Mouse (Mus musculus) c-Kit-positive CD71-positive TER-119-negative erythroid progenitor cells, embryonic 14.5 days (primary cell): ENCODE results near the gene Epb42.
"Not testable (repeated sequence)": the region's sequence is repeated elsewhere in the genome, so short reads cannot be mapped to it uniquely, and the experiment has no call there.

Experiments
- DNase-seq: peaks from one replicate; pipeline ENCODE4 v3.0.0-alpha.2; 2013; ENCODE audit warnings: low read depth

Gene Epb42

DNA sequence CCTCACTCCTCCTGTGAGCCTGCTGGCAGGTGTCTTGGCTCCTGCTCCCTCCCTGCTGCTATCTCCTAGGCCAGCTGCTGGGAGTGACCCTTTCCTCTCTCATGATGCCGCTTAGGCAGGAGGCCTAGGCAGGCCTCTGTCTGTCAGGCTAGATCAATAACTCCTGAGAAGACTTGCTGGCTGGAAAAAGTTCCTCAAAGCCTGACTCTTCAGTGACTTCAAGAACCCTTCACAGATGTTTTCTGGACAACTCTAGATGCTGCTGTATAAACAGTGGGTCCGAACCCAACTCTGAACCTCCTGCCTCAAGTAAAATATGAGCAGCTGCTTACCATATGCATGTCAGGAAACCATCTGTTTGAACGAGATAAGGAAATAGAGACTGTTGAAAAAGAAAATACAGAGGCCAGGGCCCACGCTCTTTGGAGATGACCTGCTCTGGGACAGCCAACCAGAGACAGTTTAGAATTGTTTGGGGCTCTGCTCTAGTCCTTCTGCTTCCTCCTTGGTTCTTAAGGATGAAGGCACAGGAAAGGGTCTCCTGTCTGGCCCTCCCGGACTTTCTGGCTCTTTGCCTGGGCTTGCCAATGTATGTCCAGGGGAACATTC, at the start of gene Epb42:
Epb42 (minus strand) TSS at position 340 of the 609 bp plus-strand sequence.
- peak; percentile 84 for DNase-seq

DNA sequence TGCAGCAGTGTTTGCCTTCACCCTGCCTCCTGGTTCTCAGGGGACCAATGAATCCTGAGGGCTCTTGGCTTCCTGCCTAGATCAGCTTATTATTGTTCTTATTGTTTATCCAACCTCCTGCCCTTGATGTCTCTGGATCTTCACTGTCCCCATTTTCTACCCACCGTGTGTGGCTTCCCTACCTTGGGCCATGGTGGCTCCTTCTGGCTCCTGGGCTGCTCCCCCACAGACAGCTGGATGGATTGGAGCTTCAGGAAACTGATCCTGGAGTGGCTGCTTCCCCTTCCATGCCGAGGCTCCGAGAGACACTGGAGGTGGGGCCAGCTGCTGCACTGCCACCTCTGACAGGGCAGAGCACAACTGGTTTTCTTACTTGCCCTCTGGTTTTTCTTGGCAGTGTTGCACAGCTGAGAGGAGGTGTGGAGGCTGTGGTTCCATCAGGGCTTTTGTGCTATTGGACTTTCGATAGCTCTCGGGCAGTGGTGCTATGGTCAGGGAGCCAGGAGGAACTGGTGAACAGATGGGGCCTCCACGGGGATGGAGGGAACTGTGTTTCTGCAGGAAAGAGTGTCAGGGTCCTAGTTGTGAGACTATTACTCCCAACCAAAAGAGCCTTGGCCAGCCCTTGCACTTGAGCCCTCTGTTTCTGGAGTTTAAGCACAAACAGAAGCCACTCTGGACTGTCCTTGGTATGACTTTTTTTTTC, 48.8 kb upstream of the Epb42 start, which contains the start of gene Tgm5:
Tgm5 (minus strand) TSS at position 362 of the 706 bp plus-strand sequence.
- DNase-seq: no peak

DNA sequence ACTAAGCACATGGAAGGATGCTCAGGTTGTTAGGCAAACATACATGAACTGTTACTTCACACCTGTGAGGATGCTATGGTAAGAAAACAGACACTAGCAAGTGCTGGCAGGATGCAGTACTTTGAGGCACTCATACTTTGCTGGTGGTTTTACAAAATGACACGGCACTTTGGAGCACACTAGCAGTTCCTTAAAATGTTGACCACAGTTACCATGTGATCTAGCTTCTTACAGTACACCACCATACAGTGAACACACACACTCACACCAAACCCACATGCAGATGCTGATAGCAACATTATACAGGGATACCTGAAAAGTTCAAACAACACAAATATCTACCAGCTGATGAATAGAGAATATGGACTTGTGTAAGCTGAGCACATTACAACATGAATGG, 45.8 kb upstream of the Epb42 start:
- no peak for DNase-seq

DNA sequence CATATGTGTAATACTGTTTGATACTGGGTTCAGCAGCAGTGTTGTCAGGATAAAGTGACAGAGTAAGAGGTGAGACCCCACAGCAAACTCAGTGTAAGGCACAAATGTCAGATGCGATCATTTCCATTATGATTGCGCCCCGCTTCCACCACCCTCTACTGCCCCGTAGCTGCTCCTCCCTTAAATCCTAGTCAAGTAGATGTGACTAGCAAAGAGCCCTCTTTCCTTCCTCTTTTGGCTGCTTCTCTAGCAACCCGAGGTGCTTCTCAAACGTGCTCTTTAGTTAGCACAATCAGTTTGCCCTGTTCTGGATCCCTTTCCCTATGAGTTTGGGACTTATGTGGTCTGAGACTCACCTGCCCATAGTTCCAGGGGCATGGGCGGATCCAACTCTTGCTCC, 37.9 kb upstream of the Epb42 start:
- DNase-seq: no peak

DNA sequence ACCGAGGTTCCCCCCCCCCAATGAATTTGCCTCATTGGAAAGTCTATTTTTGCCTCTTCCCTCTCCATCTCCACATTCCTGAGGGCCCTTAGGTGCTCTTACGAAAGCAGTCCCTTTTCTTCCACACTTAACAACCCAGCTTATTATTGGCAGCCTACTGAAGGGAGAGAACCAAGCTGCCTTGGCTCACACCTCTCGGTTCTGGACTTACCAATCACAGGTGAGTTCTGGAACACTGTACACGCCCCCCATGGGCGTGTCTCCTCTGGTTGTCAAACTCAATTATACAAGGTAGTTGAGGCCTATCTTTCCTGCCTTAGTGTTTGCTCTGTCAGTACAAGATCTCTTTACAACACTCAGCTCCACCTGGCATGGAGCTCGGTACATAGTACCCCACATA, 35.0 kb upstream of the Epb42 start:
- DNase-seq: peak; percentile 43

DNA sequence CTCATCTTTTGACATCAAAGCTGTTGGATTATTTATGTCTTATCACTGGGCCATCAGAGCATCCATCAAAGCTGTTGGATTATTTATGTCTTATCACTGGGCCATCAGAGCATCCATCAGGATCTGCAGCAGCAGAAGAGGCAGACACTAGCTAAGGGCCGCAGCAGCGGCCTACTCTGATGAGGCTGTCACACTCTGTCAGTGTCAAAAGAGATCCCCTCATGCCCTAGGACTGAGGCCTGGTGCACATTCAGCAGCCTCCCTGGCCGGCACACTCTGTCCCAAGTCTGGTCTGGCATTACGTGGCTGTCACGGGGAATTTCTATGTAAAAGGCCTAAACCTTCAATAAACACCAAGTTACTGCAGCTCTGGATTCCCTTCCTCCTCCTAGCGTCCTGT, 32.6 kb upstream of the Epb42 start:
- DNase-seq: no peak

DNA sequence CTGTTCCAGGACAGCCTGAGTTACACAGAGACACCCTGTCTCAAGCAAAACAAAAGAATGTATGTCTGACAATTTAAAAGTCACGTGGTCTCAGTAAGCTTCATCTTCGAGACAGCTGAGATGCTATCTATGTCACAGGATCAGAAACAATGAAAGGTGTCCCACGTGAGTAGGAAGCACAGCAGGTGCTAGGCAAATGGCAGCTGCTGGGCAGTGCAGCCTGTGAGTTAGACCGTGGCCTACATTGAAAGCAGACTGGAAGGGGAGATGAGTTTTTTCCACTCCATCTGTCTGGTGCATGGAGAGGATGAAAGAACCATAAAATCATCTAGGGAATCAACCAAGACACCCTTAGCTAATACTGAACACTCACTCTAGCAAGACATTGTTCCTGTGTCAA, 30.2 kb upstream of the Epb42 start:
- no peak for DNase-seq

DNA sequence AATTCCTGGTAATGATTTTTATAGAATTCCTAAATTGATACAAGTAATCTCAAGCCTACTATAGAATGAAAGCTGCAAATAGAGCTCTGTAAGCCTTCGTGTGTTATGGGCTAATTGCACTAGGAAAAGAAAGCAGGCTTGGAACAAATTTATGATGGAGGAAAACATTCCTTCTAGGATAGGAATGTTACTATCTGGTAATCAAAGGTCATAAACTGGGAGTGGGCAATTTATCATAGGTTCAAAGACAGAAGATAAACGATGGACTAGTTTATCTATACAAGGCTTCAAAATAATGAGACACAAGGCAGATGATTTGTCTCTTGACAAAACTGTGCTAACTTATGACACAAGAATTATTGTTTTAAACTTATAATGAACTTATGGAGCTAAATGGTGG, 24.4 kb upstream of the Epb42 start:
- DNase-seq: no peak

DNA sequence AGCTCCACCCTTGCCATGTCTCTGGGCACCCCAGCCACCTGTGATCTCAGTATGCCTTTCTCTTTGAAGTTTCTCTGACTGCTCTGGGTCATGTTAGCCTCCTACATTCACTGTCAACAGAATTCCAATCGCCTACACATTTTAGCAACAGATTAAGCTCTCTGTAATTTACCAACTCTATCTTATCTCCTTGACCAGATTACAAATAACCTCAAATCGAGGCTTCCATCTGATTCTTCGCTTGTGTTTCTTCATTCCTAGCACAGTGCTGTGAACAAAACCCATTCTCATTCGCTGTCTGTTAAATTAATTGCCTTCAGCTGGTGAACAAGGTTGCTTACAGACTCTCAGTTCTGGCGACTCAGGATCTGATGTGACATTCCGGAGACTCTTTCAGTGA, 21.1 kb upstream of the Epb42 start:
- DNase-seq: no peak

DNA sequence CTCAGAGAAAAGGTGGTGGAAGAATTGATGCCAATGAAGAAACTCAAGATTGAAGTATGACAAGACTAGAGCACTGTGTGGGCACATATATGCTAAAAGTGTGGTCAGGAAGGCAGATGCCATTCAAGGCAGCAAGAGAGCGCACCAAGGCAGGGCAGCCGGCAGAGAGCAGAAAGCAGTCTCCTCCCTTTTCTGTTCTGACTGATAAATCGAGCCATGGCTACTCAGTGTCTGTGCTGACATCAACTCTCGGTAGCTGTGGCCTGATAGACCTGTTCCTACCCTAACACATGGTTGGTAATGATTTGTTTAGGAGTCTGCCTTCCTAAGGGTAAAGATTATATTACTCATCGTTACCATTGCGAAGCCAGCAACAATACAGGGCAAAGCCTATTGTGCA, 19.0 kb upstream of the Epb42 start:
- DNase-seq: no peak

DNA sequence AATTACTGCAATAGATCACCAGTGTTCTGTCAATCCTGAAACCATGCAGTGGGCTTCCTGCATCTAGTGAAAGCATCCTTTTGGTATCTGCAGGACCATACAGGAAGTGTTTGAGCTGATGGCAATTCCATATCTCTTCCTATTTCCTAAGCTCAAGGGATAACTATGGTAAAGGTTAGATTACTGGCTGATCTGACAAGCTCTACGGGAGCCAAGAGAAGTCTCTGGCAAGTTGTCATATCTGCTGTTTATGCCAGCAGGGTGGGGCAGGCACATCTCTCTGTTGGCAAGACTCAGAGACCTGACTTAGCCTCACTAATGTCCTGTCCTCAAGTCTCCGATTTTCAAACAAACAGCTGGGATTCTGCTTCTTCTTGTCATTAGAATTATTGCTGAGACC, 17.2 kb upstream of the Epb42 start:
- DNase-seq: no peak

DNA sequence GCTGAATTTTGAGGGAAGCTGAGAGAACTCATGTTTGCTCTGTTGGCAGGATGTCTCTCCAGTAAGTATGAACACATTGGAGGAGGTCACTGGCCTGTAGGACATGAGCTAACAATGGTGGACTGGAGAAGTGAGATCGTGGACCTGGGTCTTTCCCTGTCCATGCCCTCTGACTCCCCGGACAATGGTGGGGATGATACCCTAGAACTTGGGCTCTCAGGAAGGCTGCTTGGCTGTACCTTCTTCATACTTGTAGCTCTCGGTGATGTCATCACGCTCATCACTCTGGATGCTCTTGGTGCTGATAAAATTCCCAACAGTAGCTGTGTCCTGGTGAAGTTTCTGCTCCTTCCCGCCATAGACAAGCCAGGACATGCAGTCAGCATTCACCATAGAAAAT, 15.3 kb upstream of the Epb42 start:
- no peak for DNase-seq

DNA sequence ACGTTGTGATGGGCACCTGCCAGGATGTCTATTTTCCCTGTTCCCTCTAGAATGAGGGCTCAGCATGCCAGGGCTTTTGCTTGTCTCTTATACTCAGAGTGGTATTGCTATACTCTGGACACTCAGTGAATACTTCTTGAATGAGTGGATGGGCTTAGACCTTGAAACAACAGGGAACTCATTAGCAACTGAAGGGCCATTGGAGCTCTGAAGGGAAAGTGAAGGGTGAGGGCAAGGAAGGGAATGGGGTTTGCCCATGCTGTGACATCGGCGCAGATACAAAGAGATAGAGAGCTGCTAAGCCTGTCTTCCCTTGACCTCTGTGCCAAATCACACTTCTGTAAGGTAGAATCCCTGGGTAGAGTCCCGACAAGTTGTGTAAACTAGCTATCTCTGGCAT, 8.8 kb upstream of the Epb42 start:
- DNase-seq: no peak

DNA sequence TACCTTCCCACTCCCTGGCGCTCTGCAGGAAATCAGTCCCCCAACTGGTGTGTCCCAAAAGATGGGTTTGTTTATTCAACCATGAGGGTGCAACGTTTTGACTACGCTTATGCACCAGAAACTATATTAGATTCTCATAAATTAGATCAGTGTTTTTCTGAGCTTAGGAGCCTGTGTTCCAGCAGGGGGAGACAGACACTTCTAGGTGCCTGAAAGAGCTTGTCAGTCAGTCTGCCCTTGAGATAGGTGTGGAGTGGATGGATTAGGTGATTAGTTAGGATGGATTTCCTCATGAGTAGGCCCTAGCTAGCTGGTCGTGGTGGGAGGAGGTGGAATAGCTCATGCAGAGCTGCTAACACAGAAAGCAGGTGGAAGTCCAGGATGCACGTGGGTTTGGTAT, 4.2 kb upstream of the Epb42 start:
- no peak for DNase-seq

DNA sequence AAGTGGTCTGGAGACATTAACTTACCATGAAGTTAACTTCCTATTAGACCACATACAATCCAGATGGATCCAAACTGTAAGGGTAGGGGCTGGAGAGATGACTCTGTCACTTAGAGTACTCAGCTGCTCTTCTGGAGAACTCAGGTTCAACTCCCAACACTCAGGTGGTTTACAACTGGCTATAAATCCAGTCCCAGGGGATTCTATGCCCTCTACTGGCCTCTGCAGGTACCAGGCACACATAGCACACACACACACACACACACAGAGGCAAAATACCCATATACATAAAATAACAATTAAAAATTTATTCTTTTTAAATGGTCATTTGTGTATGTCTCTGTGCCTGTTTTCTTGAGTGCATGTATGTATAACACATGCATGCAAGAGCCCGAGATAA, 2.5 kb upstream of the Epb42 start:
- no peak for DNase-seq

DNA sequence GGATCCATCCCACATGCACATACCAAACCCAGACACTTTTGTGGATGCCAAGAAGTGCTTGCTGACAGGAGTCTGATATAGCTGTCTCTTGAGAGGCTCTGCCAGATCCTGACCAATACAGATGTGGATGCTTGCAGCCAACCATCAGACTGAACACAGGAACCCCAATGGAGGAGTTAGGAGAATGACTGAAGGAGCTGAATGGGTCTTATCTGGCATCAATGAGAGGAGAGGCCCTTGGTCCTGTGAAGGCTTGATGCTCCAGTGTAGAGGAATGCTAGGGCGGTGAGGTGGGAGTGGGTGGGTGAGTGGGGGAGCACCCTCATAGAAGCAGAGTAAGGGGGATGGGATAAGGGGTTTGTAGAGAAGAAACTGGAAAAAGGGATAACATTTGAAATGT, 2.0 kb upstream of the Epb42 start:
- not testable (repeated sequence) for DNase-seq

DNA sequence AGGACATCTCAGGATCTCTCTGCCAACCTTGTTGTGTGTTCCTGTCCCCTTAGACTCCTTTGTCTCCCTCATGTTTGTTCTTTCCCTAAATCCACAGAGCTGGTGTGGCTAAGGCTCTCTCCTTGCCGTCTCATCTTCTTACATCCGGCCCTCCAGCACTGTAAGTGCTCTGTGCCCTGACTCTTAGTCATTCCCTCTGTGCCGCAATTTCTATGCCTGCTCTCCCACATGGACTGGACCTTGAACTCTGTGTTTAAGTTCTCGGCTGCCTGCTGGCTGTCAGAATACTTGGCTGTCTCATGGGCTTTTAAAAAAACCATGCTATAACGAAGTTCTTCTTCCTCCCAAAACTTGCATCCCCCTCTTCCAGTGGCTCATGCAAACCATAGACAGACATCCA, 14.0 kb downstream of the Epb42 start:
- no peak for DNase-seq

DNA sequence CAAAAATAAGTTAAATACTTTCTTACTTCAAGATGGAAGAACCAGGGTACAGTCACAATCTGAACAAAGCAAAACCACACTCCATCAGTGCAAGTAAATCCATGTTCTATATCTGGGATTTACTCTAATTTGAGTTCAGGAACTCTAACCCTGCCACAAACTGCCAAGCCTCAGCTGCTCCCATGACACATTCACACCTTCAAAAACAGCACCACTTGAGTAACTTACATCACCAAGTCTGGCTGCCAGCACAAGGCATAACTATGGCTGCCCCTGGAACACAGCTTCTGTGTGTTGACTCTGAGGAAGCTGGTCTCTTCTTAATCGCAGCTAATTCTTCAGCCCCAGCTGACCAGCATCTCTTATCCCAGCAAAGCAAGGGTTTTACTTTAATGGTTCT, 19.7 kb downstream of the Epb42 start:
- no peak for DNase-seq

DNA sequence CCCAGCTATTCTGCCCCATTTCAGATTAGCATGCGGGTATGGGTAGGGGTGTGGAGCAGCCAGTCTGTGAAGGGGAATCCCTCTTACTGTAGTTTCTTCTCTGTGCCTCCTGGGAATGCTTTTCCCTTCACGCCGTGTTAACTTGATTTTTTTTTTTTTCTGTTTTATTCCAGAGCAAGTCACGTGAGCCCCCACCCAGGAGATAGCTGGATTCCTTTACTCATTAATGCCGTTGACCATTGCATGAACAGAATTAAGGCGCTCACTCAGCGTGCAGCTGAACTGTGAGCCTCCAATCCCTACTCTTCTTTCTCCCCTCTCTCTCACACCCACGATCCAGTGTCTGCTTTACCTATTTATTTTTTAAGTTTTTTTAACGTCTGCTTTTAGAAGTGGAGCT, 20.6 kb downstream of the Epb42 start:
- DNase-seq: no peak

DNA sequence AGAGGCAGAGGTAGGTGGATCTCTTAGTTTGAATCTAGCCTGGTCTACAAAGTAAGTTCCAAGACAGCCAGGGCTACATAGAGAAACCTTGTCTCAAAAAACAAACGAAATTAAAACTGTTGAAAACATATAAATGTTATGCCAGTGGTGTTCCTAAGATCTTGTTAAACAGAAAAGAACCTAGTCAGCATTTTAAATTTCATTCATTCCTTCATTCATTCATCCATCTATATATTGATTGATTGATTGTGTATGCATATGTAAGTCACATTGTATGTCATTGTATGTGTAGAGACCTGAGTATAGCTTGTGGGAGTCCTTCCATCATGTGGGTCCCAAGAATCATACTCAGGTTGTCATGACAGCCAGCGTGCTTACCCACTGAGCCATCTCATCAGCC, 21.4 kb downstream of the Epb42 start:
- no peak for DNase-seq

DNA sequence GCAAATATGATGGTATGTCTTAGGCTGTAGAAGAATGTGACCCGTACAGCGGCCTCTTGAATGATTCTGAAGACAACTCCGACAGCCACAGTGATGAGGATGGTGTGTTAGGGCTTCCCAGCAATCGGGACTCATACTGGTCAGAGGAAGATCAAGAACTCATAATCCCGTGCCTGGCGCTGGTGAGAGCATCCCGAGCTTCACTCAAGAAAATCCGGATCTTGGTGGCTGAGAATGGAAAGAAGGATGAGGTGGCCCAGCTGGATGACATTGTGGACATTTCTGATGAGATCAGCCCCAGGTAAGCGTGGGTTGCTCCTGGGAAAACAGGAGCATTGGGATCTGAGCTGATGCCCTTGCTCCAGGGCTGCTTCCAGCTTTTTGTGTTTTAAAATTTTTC, 24.2 kb downstream of the Epb42 start:
- DNase-seq: no peak

DNA sequence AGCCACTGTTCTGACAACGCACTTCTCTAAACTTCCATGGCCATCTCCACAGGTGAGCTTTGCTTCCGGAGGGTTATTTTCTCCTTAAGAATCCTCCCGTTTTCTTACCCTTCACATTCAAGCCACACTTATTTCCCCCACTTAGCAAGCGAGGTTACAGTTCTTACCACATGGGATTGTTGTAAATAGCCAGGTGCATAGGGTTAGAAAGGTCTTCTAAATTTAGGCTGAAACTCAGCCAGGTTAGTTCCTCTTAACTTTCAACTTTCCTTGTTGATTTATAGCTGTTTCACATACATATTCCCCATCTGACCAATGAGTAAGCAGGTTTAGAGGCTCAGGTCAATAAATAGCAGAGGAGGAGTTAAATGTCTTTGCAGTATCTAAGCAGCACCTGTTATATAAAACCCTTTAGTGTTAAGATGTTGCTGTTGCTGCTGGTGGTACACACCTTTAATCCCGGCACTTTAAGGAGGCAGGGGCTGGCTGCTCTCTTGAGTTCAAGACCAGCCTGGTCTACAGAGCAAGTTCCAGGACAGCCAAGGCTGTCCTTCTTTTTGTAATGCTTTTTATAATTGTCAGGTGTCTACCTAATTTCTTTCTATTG, 27.7 kb downstream of the Epb42 start:
- DNase-seq: no peak

DNA sequence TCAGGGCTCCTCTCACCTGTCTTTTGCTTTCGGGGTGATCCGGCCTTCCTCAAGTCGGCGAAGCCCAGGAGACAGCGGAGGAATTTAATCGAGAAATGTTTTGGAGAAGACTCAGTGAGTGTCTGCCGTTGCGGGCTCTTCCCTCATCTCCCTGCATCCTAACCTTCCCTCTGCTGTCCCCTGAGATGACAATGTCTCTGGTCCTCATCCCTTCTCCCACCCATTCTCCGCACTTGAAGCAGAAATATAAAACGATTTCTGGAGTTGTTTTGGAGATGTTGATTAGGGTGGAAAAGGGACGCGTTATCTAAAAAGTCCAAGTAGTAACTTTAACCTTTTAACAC, 28.2 kb downstream of the Epb42 start:
- DNase-seq: no peak
